Mouse (Mus musculus) stomach, postnatal 0 days (tissue): ENCODE measurements around the gene Otog.

Experiments used
- CTCF ChIP-seq: IDR thresholded peaks from 2 replicates; pipeline ENCODE4 v1.5.1; 2016; ENCODE audit warnings: antibody characterized with exemption, low read depth, mild to moderate bottlenecking, moderate library complexity
- EP300 ChIP-seq: optimal IDR thresholded peaks from 2 replicates; pipeline ENCODE3; 2016; ENCODE audit warnings: antibody characterized with exemption

GRCm38 (mm10) chr7:46313486-46313885 is 72.7 kb downstream of the Otog start:
- no peak for TF ChIP-seq EP300
- no peak for TF ChIP-seq CTCF
